Mouse (Mus musculus) right cerebral cortex, postnatal 25 days (tissue): ENCODE results near the gene Scgb2b11.
"Not testable (repeated sequence)": the region's sequence is repeated elsewhere in the genome, so short reads cannot be mapped to it uniquely, and the experiment has no call there.

Source experiments
- DNase-seq: peaks from one replicate; pipeline ENCODE4 v3.0.0; 2022

The Scgb2b11 gene

DNA sequence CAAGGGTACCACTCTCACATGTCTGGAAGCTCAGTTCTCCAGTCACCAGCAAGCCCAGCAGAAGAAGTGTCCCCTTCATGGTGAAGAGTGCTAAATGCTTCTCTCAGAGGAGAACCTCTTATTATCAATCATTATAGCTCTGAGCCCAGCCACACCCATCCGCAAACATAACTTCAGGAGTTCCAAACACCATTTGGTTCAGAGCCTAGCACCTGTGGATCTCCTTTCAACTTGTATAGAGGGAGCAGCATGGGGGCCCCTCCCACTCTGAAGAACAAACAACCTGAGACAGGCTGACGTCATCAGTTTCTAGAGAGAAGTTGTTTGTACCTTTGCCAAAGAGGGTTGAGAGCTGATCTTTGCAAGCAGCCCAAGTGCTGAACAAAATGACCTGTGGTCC is at the start of gene Scgb2b11:
Gene Scgb2b11, minus strand, starts transcription at position 101 of the 400 bp plus-strand sequence.
- DNase-seq = not testable (repeated sequence)

GRCm38 (mm10) chr7:32222540-32222939 is 11.6 kb upstream of the Scgb2b11 start, which contains the start of gene Scgb1b11:
TSS of gene Scgb1b11 (plus strand) at chr7:32222840.
- not testable (repeated sequence) for DNase-seq
